Mouse (Mus musculus): ENCODE measurements around the gene Hoxd12.

Gene Hoxd12

DNA sequence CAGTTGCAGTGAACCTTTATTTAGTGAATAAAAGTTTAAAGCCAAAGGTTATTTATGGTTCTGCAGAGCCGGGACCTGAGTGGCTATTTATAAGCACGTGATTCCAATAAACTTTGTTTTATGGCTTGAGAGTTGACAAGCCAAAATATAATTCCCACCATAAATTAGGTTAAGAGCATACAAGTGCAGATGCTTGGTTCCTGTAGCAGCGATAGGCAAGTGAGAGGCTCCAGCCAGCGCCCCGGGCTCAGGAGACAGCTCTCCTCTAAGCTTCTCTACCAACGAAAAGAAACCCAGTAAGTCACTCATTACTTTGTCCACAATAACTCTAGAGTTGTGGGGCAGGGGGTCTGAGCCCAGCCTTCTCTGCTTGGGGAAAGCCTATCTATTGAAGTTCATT, 47.1 kb downstream of the Hoxd12 start:
- H3K4me3 ChIP-seq (replicated peaks; ENCODE audit: low read length), result no peak overlapping the region
- H3K9me3 ChIP-seq (ENCODE audit: low read length), result 0 out of 2 replicates have a peak, but pooled peaks cover 2% of the 10 kb centered on the region
- peaks cover 44% of the 10 kb centered on the region for H3K4me1 ChIP-seq (replicated peaks; ENCODE audit: low read depth, low read length)
- TF ChIP-seq POU5F1 (IDR thresholded peaks at IDR 0.05; ENCODE audit: borderline replicate concordance, low read length) (no peak), CTCF (conservative IDR thresholded peaks at IDR 0.05; ENCODE audit: low read length) (no peak), NANOG (IDR thresholded peaks at IDR 0.05; ENCODE audit: borderline replicate concordance, low read length) (no peak)
- H3K27me3 ChIP-seq (ENCODE audit: insufficient read depth, low read length), result peaks cover 93% of the 10 kb centered on the region
- H3K36me3 ChIP-seq (ENCODE audit: insufficient read depth, low read length), result no peaks in the 10 kb centered on the region

DNA sequence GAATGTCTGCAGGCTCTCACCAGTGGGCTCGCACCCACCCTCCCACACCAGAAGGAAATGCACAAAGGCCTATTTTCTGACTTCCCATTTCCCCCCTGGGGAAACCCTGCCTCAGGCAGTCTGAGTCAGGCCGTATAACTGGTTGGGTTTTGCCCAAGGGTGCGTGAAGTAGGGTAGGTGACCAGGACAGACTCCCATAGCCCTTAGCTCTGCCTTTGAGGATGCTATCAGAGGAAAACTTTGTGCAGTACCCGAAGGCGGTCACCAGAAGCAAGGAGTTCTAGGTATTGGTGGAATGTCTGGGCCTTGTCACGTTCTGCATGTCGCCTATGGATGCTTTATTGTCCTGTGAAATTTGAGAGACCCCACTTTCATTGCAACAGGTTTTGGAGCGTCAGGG, 48.1 kb downstream of the Hoxd12 start:
- TF ChIP-seq CTCF (conservative IDR thresholded peaks at IDR 0.05; ENCODE audit: low read length) (no peak), POU5F1 (IDR thresholded peaks at IDR 0.05; ENCODE audit: borderline replicate concordance, low read length) (no peak), NANOG (IDR thresholded peaks at IDR 0.05; ENCODE audit: borderline replicate concordance, low read length) (no peak)
- Histone ChIP-seq H3K4me3 (replicated peaks; ENCODE audit: low read length) (peak overlapping the region; percentile 32), H3K27me3 (ENCODE audit: insufficient read depth, low read length) (peaks cover 93% of the 10 kb centered on the region), H3K36me3 (ENCODE audit: insufficient read depth, low read length) (no peaks in the 10 kb centered on the region), H3K9me3 (ENCODE audit: low read length) (0 out of 2 replicates have a peak, but pooled peaks cover 2% of the 10 kb centered on the region), H3K4me1 (replicated peaks; ENCODE audit: low read depth, low read length) (peaks cover 46% of the 10 kb centered on the region)

DNA sequence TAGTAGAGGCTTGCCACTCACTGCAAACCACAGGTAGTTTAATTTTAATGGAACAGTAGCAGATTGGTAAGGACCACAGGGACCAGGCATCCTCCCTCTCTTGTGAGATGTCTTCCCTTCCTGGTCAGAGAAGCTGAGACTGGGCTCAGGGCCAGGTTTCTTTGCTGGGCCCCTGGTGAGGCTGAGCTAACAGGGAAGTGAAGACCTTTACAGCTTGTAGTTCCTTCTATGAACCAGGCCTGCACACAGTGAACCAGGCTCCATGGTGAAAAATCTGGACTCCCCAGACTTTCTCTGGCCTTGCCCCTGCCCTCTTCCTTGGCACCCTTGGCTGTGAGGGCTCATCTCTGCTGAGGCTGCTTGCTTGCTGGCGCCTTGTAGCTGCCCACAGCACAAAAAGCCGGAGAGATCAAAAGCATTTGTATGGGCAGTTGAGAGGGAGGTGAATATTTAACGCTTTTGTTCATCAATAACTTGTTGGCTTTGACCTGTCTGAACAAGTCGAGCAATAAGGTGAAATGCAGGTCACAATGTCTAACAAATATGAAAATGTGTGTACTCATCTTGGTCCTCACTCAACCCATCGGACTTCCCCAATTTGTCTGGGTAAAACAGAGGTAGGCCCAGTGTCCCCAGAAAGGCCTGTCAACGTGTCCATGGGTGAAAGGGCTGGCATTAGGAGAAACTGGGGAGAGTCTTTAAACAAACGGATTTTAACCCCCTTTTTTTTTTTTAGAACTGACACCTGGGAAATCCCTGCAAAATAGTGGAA, 49.6 kb downstream of the Hoxd12 start:
- Histone ChIP-seq H3K4me1 (replicated peaks; ENCODE audit: low read depth, low read length) (peaks cover 52% of the 10 kb centered on the region), H3K36me3 (ENCODE audit: insufficient read depth, low read length) (no peaks in the 10 kb centered on the region), H3K4me3 (replicated peaks; ENCODE audit: low read length) (no peak overlapping the region), H3K27me3 (ENCODE audit: insufficient read depth, low read length) (peaks cover 95% of the 10 kb centered on the region), H3K9me3 (ENCODE audit: low read length) (0 out of 2 replicates have a peak, but pooled peaks cover 2% of the 10 kb centered on the region)
- TF ChIP-seq NANOG (IDR thresholded peaks at IDR 0.05; ENCODE audit: borderline replicate concordance, low read length), result no peak
- TF ChIP-seq POU5F1 (IDR thresholded peaks at IDR 0.05; ENCODE audit: borderline replicate concordance, low read length), result no peak
- TF ChIP-seq CTCF (conservative IDR thresholded peaks at IDR 0.05; ENCODE audit: low read length), result no peak

DNA sequence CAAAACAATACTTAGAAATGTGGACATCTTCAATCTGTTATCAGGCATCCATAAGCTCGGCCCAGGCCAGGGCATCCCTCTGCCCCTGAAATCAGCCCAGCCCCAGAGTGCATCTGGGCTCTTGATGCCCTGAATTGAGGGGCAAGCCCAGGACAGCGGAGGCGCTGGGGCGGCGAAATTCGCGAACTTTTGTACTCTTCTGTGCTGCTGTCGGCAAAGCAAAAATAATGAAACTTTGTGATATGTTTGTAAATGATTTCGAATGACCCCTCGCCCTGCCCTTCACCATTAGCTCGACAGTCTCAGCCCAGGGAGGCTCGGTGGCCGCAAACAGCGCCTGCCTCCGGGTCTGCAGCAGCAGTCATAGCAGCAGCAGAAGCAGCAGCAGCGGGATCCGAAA, 50.4 kb downstream of the Hoxd12 start:
- peaks cover 93% of the 10 kb centered on the region for H3K27me3 ChIP-seq (ENCODE audit: insufficient read depth, low read length)
- no peaks in the 10 kb centered on the region for H3K36me3 ChIP-seq (ENCODE audit: insufficient read depth, low read length)
- 0 out of 2 replicates have a peak, but pooled peaks cover 2% of the 10 kb centered on the region for H3K9me3 ChIP-seq (ENCODE audit: low read length)
- H3K4me1 ChIP-seq (replicated peaks; ENCODE audit: low read depth, low read length), result peaks cover 45% of the 10 kb centered on the region
- no peak overlapping the region for H3K4me3 ChIP-seq (replicated peaks; ENCODE audit: low read length)
- TF ChIP-seq POU5F1 (IDR thresholded peaks at IDR 0.05; ENCODE audit: borderline replicate concordance, low read length), result no peak

DNA sequence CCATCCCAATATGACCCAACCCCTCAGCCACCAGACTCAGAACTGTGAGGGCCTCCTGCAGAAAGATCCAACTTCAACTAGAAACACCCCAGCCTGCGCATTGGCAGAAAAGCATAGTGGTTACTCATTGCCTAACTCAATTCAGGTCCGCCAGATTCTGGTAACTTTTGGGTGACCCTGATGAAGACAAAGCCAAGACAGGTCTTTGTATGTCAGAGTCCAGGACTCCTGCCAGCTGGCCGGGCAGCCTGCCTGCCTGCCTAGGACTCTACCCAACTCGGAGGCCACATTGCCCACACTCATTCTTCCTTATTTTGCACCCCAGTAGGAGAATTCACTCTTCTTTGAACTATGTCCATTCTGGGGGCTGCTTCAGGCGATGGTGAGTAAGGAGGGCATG, 51.7 kb downstream of the Hoxd12 start, which contains the start of gene Gm28230:
Gene Gm28230, plus strand, starts transcription at position 178 of the 400 bp plus-strand sequence.
- TF ChIP-seq CTCF (conservative IDR thresholded peaks at IDR 0.05; ENCODE audit: low read length), result no peak
- no peak for TF ChIP-seq NANOG (IDR thresholded peaks at IDR 0.05; ENCODE audit: borderline replicate concordance, low read length)
- peaks cover 41% of the 10 kb centered on the region for H3K4me1 ChIP-seq (replicated peaks; ENCODE audit: low read depth, low read length)
- H3K4me3 ChIP-seq (replicated peaks; ENCODE audit: low read length), result peak within 1 kb of the TSS; percentile 76
- H3K27me3 ChIP-seq (ENCODE audit: insufficient read depth, low read length), result peaks cover 97% of the 10 kb centered on the region
- H3K9me3 ChIP-seq (ENCODE audit: low read length), result 0 out of 2 replicates have a peak, but pooled peaks cover 2% of the 10 kb centered on the region
- no peaks in the 10 kb centered on the region for H3K36me3 ChIP-seq (ENCODE audit: insufficient read depth, low read length)

DNA sequence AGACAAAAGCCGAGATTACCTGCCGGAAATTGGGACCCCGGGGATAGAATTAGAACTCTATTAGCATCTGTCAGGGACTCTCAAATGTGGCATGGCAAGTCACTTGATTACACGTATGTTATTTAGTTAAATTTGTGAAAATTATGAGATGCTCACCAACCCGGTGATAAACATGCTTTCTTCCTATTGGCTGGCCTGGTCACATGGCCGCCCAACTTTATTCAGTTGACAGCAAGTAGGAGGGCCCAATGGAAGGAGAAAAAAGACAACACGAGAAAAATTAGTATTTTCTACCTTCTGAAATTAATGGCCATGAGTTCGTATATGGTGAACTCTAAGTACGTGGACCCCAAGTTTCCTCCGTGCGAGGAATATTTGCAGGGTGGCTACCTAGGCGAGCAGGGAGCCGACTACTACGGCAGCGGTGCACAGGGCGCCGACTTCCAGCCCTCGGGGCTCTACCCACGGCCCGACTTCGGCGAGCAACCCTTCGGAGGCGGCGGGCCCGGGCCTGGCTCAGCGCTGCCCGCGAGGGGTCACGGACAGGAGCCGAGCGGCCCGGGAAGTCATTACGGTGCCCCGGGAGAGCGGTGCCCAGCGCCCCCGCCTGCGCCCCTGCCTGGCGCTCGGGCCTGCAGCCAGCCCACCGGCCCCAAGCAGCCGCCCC, 52.3 kb downstream of the Hoxd12 start:
- Histone ChIP-seq H3K27me3 (ENCODE audit: insufficient read depth, low read length) (peaks cover 96% of the 10 kb centered on the region), H3K4me1 (replicated peaks; ENCODE audit: low read depth, low read length) (peaks cover 41% of the 10 kb centered on the region), H3K36me3 (ENCODE audit: insufficient read depth, low read length) (no peaks in the 10 kb centered on the region), H3K9me3 (ENCODE audit: low read length) (0 out of 2 replicates have a peak, but pooled peaks cover 2% of the 10 kb centered on the region), H3K4me3 (replicated peaks; ENCODE audit: low read length) (peak overlapping the region; percentile 76)
- no peak for TF ChIP-seq CTCF (conservative IDR thresholded peaks at IDR 0.05; ENCODE audit: low read length)
- no peak for TF ChIP-seq NANOG (IDR thresholded peaks at IDR 0.05; ENCODE audit: borderline replicate concordance, low read length)
- TF ChIP-seq POU5F1 (IDR thresholded peaks at IDR 0.05; ENCODE audit: borderline replicate concordance, low read length), result no peak

All from E14TG2a.4 (cell line).